Mouse (Mus musculus) liver, postnatal 0 days (tissue): ENCODE measurements around the gene Aldh3b2. TPM values are rescaled to one million over a fixed set of nuclear protein-coding genes. Genes with fewer than 3 reads are reported as not detected.
"Not testable (repeated sequence)": the region's sequence is repeated elsewhere in the genome, so short reads cannot be mapped to it uniquely, and the experiment has no call there.

Source experiments
- ATAC-seq: fragments of 200-750 bp; cut with Nextera tagmentation; 2 replicates; pipeline ENCODE4 v1.8.0; 2017; ENCODE audit warnings: mild to moderate bottlenecking, moderate library complexity
- DNase-seq: peaks from one replicate; pipeline ENCODE4 v3.0.0-alpha.2; 2016
- H3K27ac ChIP-seq: fragments of 300-500 bp; sonication (generic); 2 replicates; pipeline ENCODE4 v1.5.1; 2014; ENCODE audit warnings: antibody characterized with exemption, moderate library complexity, mild to moderate bottlenecking, low read depth
- H3K27me3 ChIP-seq: fragments of 300-500 bp; sonication (generic); 2 replicates; pipeline ENCODE4 v1.6.1; 2014; ENCODE audit warnings: low read length, control low read depth, mixed read lengths; ENCODE audit not compliant: insufficient read depth
- H3K36me3 ChIP-seq: fragments of 300-500 bp; sonication (generic); replicated peaks from 2 replicates; pipeline ENCODE4 v1.6.1; 2014; ENCODE audit warnings: mild to moderate bottlenecking, control low read depth, low read length, moderate library complexity, mixed read lengths; ENCODE audit not compliant: insufficient read depth
- H3K4me1 ChIP-seq: fragments of 300-500 bp; sonication (generic); 2 replicates; pipeline ENCODE4 v1.6.1; 2014; ENCODE audit warnings: antibody characterized with exemption, mild to moderate bottlenecking, control low read depth; ENCODE audit not compliant: insufficient read depth
- H3K4me2 ChIP-seq: fragments of 300-500 bp; sonication (generic); 2 replicates; pipeline ENCODE4 v1.6.1; 2014; ENCODE audit warnings: low read depth, mild to moderate bottlenecking, low read length, moderate library complexity, mixed read lengths
- H3K4me3 ChIP-seq: fragments of 300-500 bp; sonication (generic); 2 replicates; pipeline ENCODE4 v1.5.1; 2014; ENCODE audit warnings: low read depth, low read length
- H3K9ac ChIP-seq: fragments of 300-500 bp; sonication (generic); replicated peaks from 2 replicates; pipeline ENCODE4 v1.6.1; 2014; ENCODE audit warnings: mild to moderate bottlenecking, moderate library complexity
- H3K9me3 ChIP-seq: fragments of 300-500 bp; sonication (generic); 2 replicates; pipeline ENCODE4 v1.6.1; 2016; ENCODE audit warnings: mild to moderate bottlenecking, control low read depth, low read length, mixed read lengths
- CTCF ChIP-seq: sonication (generic); IDR thresholded peaks from 2 replicates; pipeline ENCODE4 v1.5.1; 2016; ENCODE audit warnings: antibody characterized with exemption, low read depth
- EP300 ChIP-seq: IDR thresholded peaks from 2 replicates; pipeline ENCODE4 v1.6.1; 2016; ENCODE audit warnings: antibody characterized with exemption, low read depth, mild to moderate bottlenecking
- WGBS: fragments of 180-500 bp; shearing (Covaris S2); extraction: QIAGEN DNeasy Blood & Tissue Kit; methylation state at CpG from one replicate; pipeline ENCODE4 v1.1.7; 2014; ENCODE audit not compliant: insufficient replicate concordance; 5-methylcytosine and 5-hydroxymethylcytosine counted together
- polyA plus RNA-seq: library from polyadenylated mRNA; unstranded; fragments of >200 nt; fragmentation: Nextera tagmentation; extraction: Ambion mirVana; gene quantifications from 2 replicates; pipeline ENCODE4 v1.2.1, GENCODE M21; 2015

Aldh3b2 gene
- polyA plus RNA-seq, 1 experiment from 2014 or later: 0.09 TPM

DNA sequence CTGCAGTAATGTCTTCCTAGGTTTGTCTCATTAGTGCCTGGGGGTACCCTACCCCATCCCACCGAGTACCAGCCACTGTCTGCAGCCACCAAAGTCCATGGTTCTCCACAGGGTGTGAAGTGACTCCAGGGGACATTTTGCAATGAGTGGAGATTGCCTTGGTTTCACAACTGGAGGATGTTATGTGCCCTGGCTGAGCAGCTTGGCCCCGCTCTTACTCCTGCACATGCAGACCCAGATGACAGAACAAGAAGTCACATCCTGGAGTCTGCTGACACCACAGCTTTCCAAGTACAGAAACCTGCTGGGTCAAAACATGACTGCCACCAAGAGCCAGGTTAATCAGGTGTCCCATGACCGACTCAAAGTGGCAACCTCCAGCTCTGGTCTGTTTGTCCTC, 17.1 kb upstream of the Aldh3b2 start:
- DNase-seq (no peak), ATAC-seq (0 out of 2 replicates have a peak, but pooled peaks have one; percentile 29)
- Histone ChIP-seq H3K9me3 (no peaks in the 10 kb centered on the region), H3K4me3 (no peak overlapping the region), H3K36me3 (no peaks in the 10 kb centered on the region), H3K4me1 (no peaks in the 10 kb centered on the region), H3K9ac (no peak overlapping the region), H3K27ac (no peak overlapping the region), H3K27me3 (no peaks in the 10 kb centered on the region), H3K4me2 (no peak overlapping the region)
- 78% methylated on average over 3 of the region's 3 CpGs for WGBS
- TF ChIP-seq EP300: no peak
- TF ChIP-seq CTCF: no peak

- H3K27me3 ChIP-seq: no peaks in the 10 kb centered on the region
- 51% methylated on average over 4 of the region's 4 CpGs for WGBS
- ATAC-seq (no peak), DNase-seq (no peak)
- H3K9me3 ChIP-seq: no peaks in the 10 kb centered on the region
- H3K4me2 ChIP-seq: no peak overlapping the region
- no peak overlapping the region for H3K4me3 ChIP-seq
- no peak overlapping the region for H3K9ac ChIP-seq
- no peaks in the 10 kb centered on the region for H3K4me1 ChIP-seq
- TF ChIP-seq CTCF (no peak), EP300 (no peak)
- H3K27ac ChIP-seq: no peak overlapping the region
- H3K36me3 ChIP-seq: no peaks in the 10 kb centered on the region
These were observed 16.3 kb upstream of the Aldh3b2 start for GRCm38 (mm10) chr19:3955804-3956203.

- not testable (repeated sequence) for H3K9ac ChIP-seq, H3K4me3 ChIP-seq, H3K27me3 ChIP-seq, ATAC-seq, H3K4me1 ChIP-seq, DNase-seq, H3K4me2 ChIP-seq, H3K9me3 ChIP-seq, H3K27ac ChIP-seq, H3K36me3 ChIP-seq
- WGBS: 83% methylated on average over 5 of the region's 5 CpGs
These were observed 14.7 kb upstream of the Aldh3b2 start for GRCm38 (mm10) chr19:3957296-3958036.

DNA sequence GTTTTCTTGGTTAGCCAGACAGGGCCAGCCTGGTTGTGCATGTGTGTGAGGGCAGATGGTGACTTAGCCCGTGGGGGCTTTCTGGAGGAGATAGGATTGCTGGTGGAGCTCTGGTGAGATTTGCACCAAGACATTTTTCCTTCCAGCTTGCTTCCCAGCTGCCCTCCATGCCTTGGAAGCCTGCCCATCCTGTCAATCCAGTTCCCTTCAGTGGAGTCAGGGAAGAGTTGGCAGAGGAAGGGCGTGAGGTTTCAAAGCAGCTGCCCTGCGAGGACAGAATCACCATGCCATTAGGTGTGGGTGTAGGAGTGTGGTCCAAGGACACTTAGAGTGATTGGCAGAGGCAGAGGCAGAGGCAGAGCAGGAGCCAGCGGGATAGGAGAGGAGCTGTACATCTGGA, 13.7 kb upstream of the Aldh3b2 start, which contains the start of gene Aldh3b3:
Aldh3b3 (plus strand) TSS at position 176 of the 400 bp plus-strand sequence.
- Histone ChIP-seq H3K4me1 (no peaks in the 10 kb centered on the region), H3K27me3 (no peaks in the 10 kb centered on the region), H3K9ac (no peak within 1 kb of the TSS), H3K4me3 (no peak within 1 kb of the TSS), H3K4me2 (no peak within 1 kb of the TSS), H3K9me3 (no peaks in the 10 kb centered on the region), H3K36me3 (no peaks in the 10 kb centered on the region), H3K27ac (no peak within 1 kb of the TSS)
- WGBS: 64% methylated on average over 4 of the region's 4 CpGs
- DNase-seq (no peak), ATAC-seq (no peak)
- TF ChIP-seq CTCF (no peak), EP300 (no peak)

GRCm38 (mm10) chr19:3959030-3959429, 13.1 kb upstream of the Aldh3b2 start:
- DNase-seq (no peak), ATAC-seq (no peak)
- Histone ChIP-seq H3K4me3 (no peak overlapping the region), H3K9ac (no peak overlapping the region), H3K36me3 (no peaks in the 10 kb centered on the region), H3K27me3 (no peaks in the 10 kb centered on the region), H3K9me3 (no peaks in the 10 kb centered on the region), H3K4me2 (no peak overlapping the region), H3K4me1 (no peaks in the 10 kb centered on the region), H3K27ac (no peak overlapping the region)
- TF ChIP-seq CTCF (no peak), EP300 (no peak)

GRCm38 (mm10) chr19:3960211-3960610, 11.9 kb upstream of the Aldh3b2 start:
- no peak for DNase-seq
- no peak overlapping the region for H3K4me2 ChIP-seq
- WGBS: 71% methylated on average over 5 of the region's 5 CpGs

GRCm38 (mm10) chr19:3961805-3962204, 10.3 kb upstream of the Aldh3b2 start:
- not testable (repeated sequence) for H3K9me3 ChIP-seq, H3K9ac ChIP-seq, DNase-seq, H3K4me1 ChIP-seq, ATAC-seq, H3K36me3 ChIP-seq, H3K4me2 ChIP-seq, H3K4me3 ChIP-seq, H3K27me3 ChIP-seq, H3K27ac ChIP-seq
- 83% methylated on average over 6 of the region's 6 CpGs for WGBS

More at GRCm38 (mm10) chr19:3960211-3960610, 11.9 kb upstream of the Aldh3b2 start:
- H3K27me3 ChIP-seq: no peaks in the 10 kb centered on the region
- no peak overlapping the region for H3K27ac ChIP-seq
- H3K36me3 ChIP-seq: no peaks in the 10 kb centered on the region
- H3K9ac ChIP-seq: no peak overlapping the region
- H3K9me3 ChIP-seq: no peaks in the 10 kb centered on the region
- TF ChIP-seq CTCF (no peak), EP300 (no peak)
- no peak for ATAC-seq
- no peaks in the 10 kb centered on the region for H3K4me1 ChIP-seq
- no peak overlapping the region for H3K4me3 ChIP-seq
